8 mouse cellular contexts compared by ENCODE assay signal in the genomic region with DNA sequence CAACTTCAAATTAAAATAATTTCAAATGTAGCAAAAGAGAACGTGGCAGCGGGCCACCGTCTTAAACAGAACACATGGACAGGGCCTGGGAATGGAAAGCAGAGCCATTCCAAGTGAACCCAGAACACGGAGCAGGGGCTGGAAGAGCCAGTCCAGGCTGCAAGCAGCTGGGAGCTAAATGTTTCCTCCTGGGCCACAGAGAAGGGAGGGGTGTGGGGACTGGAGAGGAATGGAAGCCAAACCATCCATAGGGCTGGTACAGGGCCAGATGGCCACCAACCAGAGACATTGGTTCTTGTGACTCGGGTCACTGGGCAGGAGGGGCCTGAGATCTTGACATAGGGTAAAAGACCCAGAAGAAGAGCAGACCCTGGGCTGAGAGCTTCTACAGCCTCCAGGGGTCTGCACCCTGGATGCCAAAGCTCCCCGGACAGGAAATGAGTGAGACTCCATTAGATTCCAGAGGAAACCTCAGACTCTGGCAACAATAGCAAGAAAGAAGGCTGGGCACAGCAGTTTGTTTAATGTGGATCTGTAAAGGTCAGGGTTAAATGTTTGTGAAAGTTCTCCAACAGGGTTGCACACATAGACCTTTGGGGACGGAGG.
DNase-seq lines count a peak whose midpoint lies in the region; ATAC-seq lines count a peak whose summit lies in the region.

No protein-coding gene starts in this region.

- H3K27me3 ChIP-seq in forebrain, embryonic 14.5 days (replicated peaks; ENCODE audit: control insufficient read depth, insufficient read depth, low read length) = no peaks in the 10 kb centered on the region
- H3K27me3 ChIP-seq in lung, embryonic 16.5 days (ENCODE audit: control insufficient read depth, insufficient read depth, low read depth, low read length) = no peaks in the 10 kb centered on the region
- H3K27me3 ChIP-seq in stomach, embryonic 16.5 days (ENCODE audit: control insufficient read depth, insufficient read depth, low read length) = no peaks in the 10 kb centered on the region

- ATAC-seq in forebrain, embryonic 14.5 days = peak; percentile 87
- ATAC-seq in lung, embryonic 16.5 days (ENCODE audit: low read depth) = peak; percentile 96
- peak; percentile 96 for ATAC-seq in stomach, embryonic 16.5 days (ENCODE audit: insufficient read depth, low FRiP score)
- ATAC-seq in megakaryocyte, adult 5-6 weeks (ENCODE audit: poor library complexity, severe bottlenecking) = no peak

- H3K4me2 ChIP-seq in forebrain, embryonic 14.5 days (ENCODE audit: low read length) = no peak overlapping the region
- H3K4me2 ChIP-seq in lung, embryonic 16.5 days (ENCODE audit: low read depth, low read length) = peak overlapping the region; percentile 1; the same call in 1 of the 2 replicates
- 0 out of 2 replicates have a peak overlapping the region, but pooled peaks have one; percentile 5 for H3K4me2 ChIP-seq in stomach, embryonic 16.5 days (ENCODE audit: low read depth, low read length)

- no peaks in the 10 kb centered on the region for H3K9me3 ChIP-seq in forebrain, embryonic 14.5 days (replicated peaks; ENCODE audit: control insufficient read depth, low read length)
- H3K9me3 ChIP-seq in lung, embryonic 16.5 days (ENCODE audit: control insufficient read depth, low read length) = no peaks in the 10 kb centered on the region
- H3K9me3 ChIP-seq in stomach, embryonic 16.5 days (replicated peaks; ENCODE audit: control insufficient read depth, low read length) = no peaks in the 10 kb centered on the region

- H3K27ac ChIP-seq in forebrain, embryonic 14.5 days (ENCODE audit: low read depth, low read length) = peak overlapping the region; percentile 73; the same call in 1 of the 2 replicates
- H3K27ac ChIP-seq in lung, embryonic 16.5 days (ENCODE audit: low read length) = peak overlapping the region; percentile 93
- H3K27ac ChIP-seq in stomach, embryonic 16.5 days (ENCODE audit: low read length) = peak overlapping the region; percentile 95

- DNase-seq in adipocyte (ENCODE audit: low spot score) = peak; percentile 85
- peak; percentile 3 for DNase-seq in cerebellum, adult 11 months
- DNase-seq in forebrain, embryonic 14.5 days (ENCODE audit: low spot score) = peak; percentile 71
- DNase-seq in heart, postnatal 14 days = peak; percentile 75 to 82
- DNase-seq in kidney, postnatal 36 days = peak; percentile 71 to 72

- peaks cover 9% of the 10 kb centered on the region for H3K4me1 ChIP-seq in forebrain, embryonic 14.5 days (ENCODE audit: control insufficient read depth, insufficient read depth, low read length)
- peaks cover 15% of the 10 kb centered on the region for H3K4me1 ChIP-seq in lung, embryonic 16.5 days (replicated peaks; ENCODE audit: control insufficient read depth, insufficient read depth, low read length)
- H3K4me1 ChIP-seq in stomach, embryonic 16.5 days (ENCODE audit: control insufficient read depth, insufficient read depth, low read length) = peaks cover 23% of the 10 kb centered on the region

- H3K4me3 ChIP-seq in forebrain, embryonic 14.5 days (ENCODE audit: low read depth, low read length) = no peak overlapping the region
- H3K4me3 ChIP-seq in lung, embryonic 16.5 days (ENCODE audit: low read length) = no peak overlapping the region
- H3K4me3 ChIP-seq in stomach, embryonic 16.5 days (replicated peaks; ENCODE audit: low read length) = no peak overlapping the region

- intact Hi-C loops in heart, postnatal 14 days (cut with DNase I) = loop anchor here (5.0 to 10.0 kb wide), 2 partner anchors 332 to 831 kb away; a partner anchor contains a TSS

- WGBS in forebrain, embryonic 14.5 days = 38% methylated on average over 7 of the region's 7 CpGs
- WGBS in lung, embryonic 16.5 days = 26% methylated on average over 7 of the region's 7 CpGs
- 28% methylated on average over 7 of the region's 7 CpGs for WGBS in stomach, embryonic 16.5 days

- no peak overlapping the region for H3K9ac ChIP-seq in forebrain, embryonic 14.5 days (ENCODE audit: low read length)
- H3K9ac ChIP-seq in lung, embryonic 16.5 days (ENCODE audit: low read length) = no peak overlapping the region
- no peak overlapping the region for H3K9ac ChIP-seq in stomach, embryonic 16.5 days (ENCODE audit: low read length)

- H3K36me3 ChIP-seq in forebrain, embryonic 14.5 days (ENCODE audit: control insufficient read depth, insufficient read depth, low read length) = no peaks in the 10 kb centered on the region
- no peaks in the 10 kb centered on the region for H3K36me3 ChIP-seq in lung, embryonic 16.5 days (ENCODE audit: control insufficient read depth, insufficient read depth, low read length)
- no peaks in the 10 kb centered on the region for H3K36me3 ChIP-seq in stomach, embryonic 16.5 days (ENCODE audit: control insufficient read depth, insufficient read depth, low read length)

Comparison
In these comparisons a context has a peak if more than half of its experiments do, and no peak if none do; other contexts are left out.
1. DNase-seq: peak in every context shown above with its lines; median percentile 85 in adipocyte; 78 in heart, postnatal 14 days; 72 in kidney, postnatal 36 days; 71 in forebrain, embryonic 14.5 days; 3 in cerebellum, adult 11 months.